Mouse (Mus musculus) liver, postnatal 0 days (tissue): Measurements from ENCODE around the gene Shisal2b. TPM values are rescaled to one million over a fixed set of nuclear protein-coding genes. Genes with fewer than 3 reads are reported as not detected.

Experiments used
- ATAC-seq: fragments of 200-750 bp; cut with Nextera tagmentation; 2 replicates; pipeline ENCODE4 v1.8.0; 2017; ENCODE audit warnings: mild to moderate bottlenecking, moderate library complexity
- DNase-seq: peaks from one replicate; pipeline ENCODE4 v3.0.0-alpha.2; 2016
- H3K27ac ChIP-seq: fragments of 300-500 bp; sonication (generic); 2 replicates; pipeline ENCODE4 v1.5.1; 2014; ENCODE audit warnings: antibody characterized with exemption, moderate library complexity, mild to moderate bottlenecking, low read depth
- H3K27me3 ChIP-seq: fragments of 300-500 bp; sonication (generic); 2 replicates; pipeline ENCODE4 v1.6.1; 2014; ENCODE audit warnings: low read length, control low read depth, mixed read lengths; ENCODE audit not compliant: insufficient read depth
- H3K36me3 ChIP-seq: fragments of 300-500 bp; sonication (generic); replicated peaks from 2 replicates; pipeline ENCODE4 v1.6.1; 2014; ENCODE audit warnings: mild to moderate bottlenecking, control low read depth, low read length, moderate library complexity, mixed read lengths; ENCODE audit not compliant: insufficient read depth
- H3K4me1 ChIP-seq: fragments of 300-500 bp; sonication (generic); 2 replicates; pipeline ENCODE4 v1.6.1; 2014; ENCODE audit warnings: antibody characterized with exemption, mild to moderate bottlenecking, control low read depth; ENCODE audit not compliant: insufficient read depth
- H3K4me2 ChIP-seq: fragments of 300-500 bp; sonication (generic); 2 replicates; pipeline ENCODE4 v1.6.1; 2014; ENCODE audit warnings: low read depth, mild to moderate bottlenecking, low read length, moderate library complexity, mixed read lengths
- H3K4me3 ChIP-seq: fragments of 300-500 bp; sonication (generic); 2 replicates; pipeline ENCODE4 v1.5.1; 2014; ENCODE audit warnings: low read depth, low read length
- H3K9ac ChIP-seq: fragments of 300-500 bp; sonication (generic); replicated peaks from 2 replicates; pipeline ENCODE4 v1.6.1; 2014; ENCODE audit warnings: mild to moderate bottlenecking, moderate library complexity
- H3K9me3 ChIP-seq: fragments of 300-500 bp; sonication (generic); 2 replicates; pipeline ENCODE4 v1.6.1; 2016; ENCODE audit warnings: mild to moderate bottlenecking, control low read depth, low read length, mixed read lengths
- CTCF ChIP-seq: sonication (generic); IDR thresholded peaks from 2 replicates; pipeline ENCODE4 v1.5.1; 2016; ENCODE audit warnings: antibody characterized with exemption, low read depth
- EP300 ChIP-seq: IDR thresholded peaks from 2 replicates; pipeline ENCODE4 v1.6.1; 2016; ENCODE audit warnings: antibody characterized with exemption, low read depth, mild to moderate bottlenecking
- WGBS: fragments of 180-500 bp; shearing (Covaris S2); extraction: QIAGEN DNeasy Blood & Tissue Kit; methylation state at CpG from one replicate; pipeline ENCODE4 v1.1.7; 2014; ENCODE audit not compliant: insufficient replicate concordance; 5-methylcytosine and 5-hydroxymethylcytosine counted together
- polyA plus RNA-seq: library from polyadenylated mRNA; unstranded; fragments of >200 nt; fragmentation: Nextera tagmentation; extraction: Ambion mirVana; gene quantifications from 2 replicates; pipeline ENCODE4 v1.2.1, GENCODE M21; 2015

The Shisal2b gene
- polyA plus RNA-seq, 1 experiment from 2014 or later: not detected

- no peak for DNase-seq
- H3K4me1 ChIP-seq: no peaks in the 10 kb centered on the region
- no peak overlapping the region for H3K4me2 ChIP-seq
- TF ChIP-seq CTCF: no peak
- TF ChIP-seq EP300: no peak
- H3K27me3 ChIP-seq: no peaks in the 10 kb centered on the region
- H3K9ac ChIP-seq: no peak overlapping the region
- no peaks in the 10 kb centered on the region for H3K36me3 ChIP-seq
- H3K27ac ChIP-seq: no peak overlapping the region
- H3K9me3 ChIP-seq: no peaks in the 10 kb centered on the region
- 60% methylated on average over 8 of the region's 8 CpGs for WGBS
- no peak for ATAC-seq
- H3K4me3 ChIP-seq: no peak overlapping the region
Measured at GRCm38 (mm10) chr13:104886308-104887032, 22.8 kb upstream of the Shisal2b start.

- 32% methylated on average over 12 of the region's 16 CpGs for WGBS
Measured at GRCm38 (mm10) chr13:104883566-104884249, 20.0 kb upstream of the Shisal2b start.

GRCm38 (mm10) chr13:104878508-104878907 is 14.8 kb upstream of the Shisal2b start:
- no peak for ATAC-seq
- H3K9ac ChIP-seq: no peak overlapping the region
- TF ChIP-seq EP300: no peak
- H3K4me1 ChIP-seq: no peaks in the 10 kb centered on the region
- no peak overlapping the region for H3K4me2 ChIP-seq
- no peaks in the 10 kb centered on the region for H3K36me3 ChIP-seq
- no peaks in the 10 kb centered on the region for H3K27me3 ChIP-seq
- DNase-seq: no peak
- 56% methylated on average over 4 of the region's 4 CpGs for WGBS
- H3K4me3 ChIP-seq: no peak overlapping the region
- H3K9me3 ChIP-seq: no peaks in the 10 kb centered on the region
- H3K27ac ChIP-seq: no peak overlapping the region

More at GRCm38 (mm10) chr13:104883566-104884249, 20.0 kb upstream of the Shisal2b start:
- Histone ChIP-seq H3K9ac (no peak overlapping the region), H3K27me3 (no peaks in the 10 kb centered on the region), H3K4me2 (no peak overlapping the region), H3K27ac (no peak overlapping the region), H3K4me3 (no peak overlapping the region), H3K36me3 (no peaks in the 10 kb centered on the region), H3K9me3 (no peaks in the 10 kb centered on the region), H3K4me1 (no peaks in the 10 kb centered on the region)
- ATAC-seq: no peak
- DNase-seq: no peak
- no peak for TF ChIP-seq CTCF
- no peak for TF ChIP-seq EP300

- Histone ChIP-seq H3K27ac (no peak overlapping the region), H3K36me3 (no peaks in the 10 kb centered on the region), H3K4me3 (no peak overlapping the region), H3K9me3 (no peaks in the 10 kb centered on the region), H3K27me3 (no peaks in the 10 kb centered on the region), H3K9ac (no peak overlapping the region), H3K4me2 (no peak overlapping the region), H3K4me1 (no peaks in the 10 kb centered on the region)
- 89% methylated on average over 2 of the region's 2 CpGs for WGBS
- TF ChIP-seq EP300: no peak
- no peak for TF ChIP-seq CTCF
- ATAC-seq (no peak), DNase-seq (no peak)
Measured at GRCm38 (mm10) chr13:104869907-104870306, 6.2 kb upstream of the Shisal2b start.

- no peak for ATAC-seq
- H3K36me3 ChIP-seq: no peaks in the 10 kb centered on the region
- 70% methylated on average over 5 of the region's 5 CpGs for WGBS
Measured at GRCm38 (mm10) chr13:104866726-104867125, 3.0 kb upstream of the Shisal2b start.

GRCm38 (mm10) chr13:104853645-104854044 is 10.0 kb downstream of the Shisal2b start:
- Histone ChIP-seq H3K36me3 (no peaks in the 10 kb centered on the region), H3K9me3 (no peaks in the 10 kb centered on the region), H3K27ac (no peak overlapping the region), H3K4me3 (no peak overlapping the region), H3K4me2 (no peak overlapping the region), H3K27me3 (no peaks in the 10 kb centered on the region), H3K9ac (no peak overlapping the region), H3K4me1 (no peaks in the 10 kb centered on the region)
- 72% methylated on average over 2 of the region's 2 CpGs for WGBS
- TF ChIP-seq EP300 (no peak), CTCF (no peak)
- ATAC-seq: no peak
- DNase-seq: no peak

More at GRCm38 (mm10) chr13:104866726-104867125, 3.0 kb upstream of the Shisal2b start:
- no peak for DNase-seq
- TF ChIP-seq EP300: no peak
- no peak for TF ChIP-seq CTCF
- Histone ChIP-seq H3K4me2 (no peak overlapping the region), H3K4me3 (no peak overlapping the region), H3K9me3 (no peaks in the 10 kb centered on the region), H3K27me3 (0 out of 2 replicates have a peak, but pooled peaks cover 8% of the 10 kb centered on the region), H3K9ac (no peak overlapping the region), H3K4me1 (no peaks in the 10 kb centered on the region), H3K27ac (no peak overlapping the region)
